Mouse (Mus musculus): Measurements from ENCODE around the gene Pimreg.

Gene Pimreg

DNA sequence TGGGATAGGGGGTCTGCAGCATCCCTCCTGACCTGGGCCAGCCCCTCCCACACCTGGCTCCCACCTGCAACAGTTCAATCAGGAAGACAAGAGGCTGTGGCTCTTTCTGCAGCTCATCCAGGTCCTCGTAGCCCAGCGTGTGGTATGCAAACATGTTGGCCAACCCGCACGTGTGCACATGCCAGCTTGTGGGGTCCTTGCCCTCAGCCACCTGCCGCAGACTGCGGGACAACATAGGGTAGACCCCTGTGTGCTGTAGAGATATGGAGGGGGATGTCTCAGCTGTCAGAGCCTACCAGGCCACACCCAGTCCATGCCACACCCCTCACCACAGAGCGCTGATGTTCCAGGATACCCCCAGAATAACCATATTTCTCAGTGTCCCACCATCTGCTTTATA is 10.5 kb upstream of the Pimreg start:
- no peak for DNase-seq

- no peak for DNase-seq
Measured at GRCm38 (mm10) chr11:72032091-72032490, 9.7 kb upstream of the Pimreg start.

GRCm38 (mm10) chr11:72032589-72032988 is 9.2 kb upstream of the Pimreg start:
- DNase-seq = no peak

GRCm38 (mm10) chr11:72037409-72037808 is 4.4 kb upstream of the Pimreg start, which contains the start of gene Aipl1:
TSS of gene Aipl1 (minus strand) at chr11:72037509.
- DNase-seq = no peak

GRCm38 (mm10) chr11:72037996-72038395 is 3.8 kb upstream of the Pimreg start:
- peak; percentile 75 for DNase-seq

- DNase-seq = no peak
Measured at GRCm38 (mm10) chr11:72039599-72040386, 2.0 kb upstream of the Pimreg start.

GRCm38 (mm10) chr11:72041290-72041767 is 503 bp upstream of the Pimreg start:
- no peak for DNase-seq

- DNase-seq = no peak
Measured at GRCm38 (mm10) chr11:72042631-72043030, 799 bp downstream of the Pimreg start.

DNA sequence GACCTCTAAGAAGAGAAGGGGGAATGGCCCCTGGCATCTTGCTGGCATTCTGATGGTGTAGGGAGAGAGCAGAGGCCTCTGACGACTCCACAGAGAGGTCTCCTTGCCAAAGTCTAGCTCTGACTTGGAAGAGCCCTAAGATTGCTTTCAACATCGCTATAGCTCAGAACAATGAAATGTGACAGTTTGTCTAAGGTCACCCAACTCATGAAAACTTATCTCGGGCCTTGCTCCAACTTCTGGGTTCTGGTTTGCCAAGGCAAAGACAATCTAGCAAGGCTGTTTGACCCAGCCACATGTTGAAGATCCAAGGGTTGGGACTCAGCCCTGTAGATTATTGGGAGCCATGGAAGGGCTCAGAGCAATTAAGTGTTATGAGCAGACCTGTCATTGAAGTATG is 2.4 kb downstream of the Pimreg start:
- DNase-seq = no peak

GRCm38 (mm10) chr11:72048730-72049129 is 6.9 kb downstream of the Pimreg start:
- DNase-seq = no peak

DNA sequence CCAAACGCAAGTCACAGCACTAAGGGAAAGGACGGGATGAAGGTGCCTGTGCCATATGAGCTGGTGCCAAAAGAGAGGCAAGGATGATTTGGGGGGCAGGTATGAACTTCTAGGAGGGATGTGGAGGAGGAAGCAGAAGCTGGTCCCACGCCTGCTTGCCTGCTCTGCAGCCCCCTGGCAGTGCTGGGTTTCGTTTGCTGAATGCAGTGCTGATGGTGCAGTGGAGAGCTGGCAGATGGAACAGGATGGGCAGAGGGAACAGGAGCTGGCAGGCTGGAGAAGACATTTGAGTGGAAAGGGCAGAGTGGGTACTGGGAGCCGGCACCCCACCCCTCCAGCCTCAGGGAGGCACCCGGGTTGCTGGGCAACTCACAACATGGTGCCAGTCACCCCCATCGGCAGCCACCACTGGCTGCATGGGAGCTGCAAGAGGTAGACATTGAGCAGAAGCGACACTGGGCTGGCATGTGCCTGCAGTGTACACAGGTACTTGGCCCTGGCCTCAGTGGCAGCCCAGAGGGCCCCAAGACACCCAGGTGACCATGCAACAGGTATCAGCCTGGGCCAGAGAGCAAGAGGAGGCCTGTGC is 7.4 kb downstream of the Pimreg start:
- no peak for DNase-seq

DNA sequence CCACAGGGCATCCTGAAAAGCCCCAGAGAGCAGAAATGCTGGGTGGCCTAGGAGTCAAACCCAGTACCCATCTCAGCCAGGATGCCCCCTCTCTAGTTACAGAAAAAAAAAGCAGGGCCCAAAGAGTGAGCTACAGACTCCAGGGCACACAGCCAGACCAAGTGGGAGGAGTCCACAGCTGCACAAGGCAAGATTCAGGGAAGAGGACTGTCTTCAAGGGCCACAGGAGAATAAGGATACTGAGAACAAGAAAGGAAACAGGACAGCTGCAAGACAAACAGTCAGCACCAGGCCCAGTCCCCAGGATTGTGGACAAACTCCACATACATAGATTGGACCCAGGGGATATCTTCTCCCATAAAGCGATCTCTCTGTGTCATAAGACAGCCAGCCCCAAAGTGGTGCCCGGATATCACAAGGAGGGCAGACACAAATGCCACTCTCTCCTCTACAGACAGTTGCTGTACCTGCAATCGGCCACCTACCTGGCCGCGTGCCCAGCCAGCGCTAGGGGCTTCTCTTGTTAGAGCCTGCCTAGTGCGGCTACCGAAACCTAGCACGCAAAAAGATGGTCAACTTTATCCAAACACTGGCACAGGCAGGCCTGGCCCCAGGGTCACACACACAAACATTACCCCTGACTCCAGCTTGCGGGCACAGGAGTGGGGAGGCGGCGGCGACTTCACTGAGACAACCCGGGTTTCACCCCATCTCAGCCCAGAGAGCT is 8.5 kb downstream of the Pimreg start:
- no peak for DNase-seq

- DNase-seq = no peak
Measured at GRCm38 (mm10) chr11:72050895-72051858, 9.3 kb downstream of the Pimreg start.

- DNase-seq = no peak
Measured at GRCm38 (mm10) chr11:72052221-72052620, 10.4 kb downstream of the Pimreg start.

DNA sequence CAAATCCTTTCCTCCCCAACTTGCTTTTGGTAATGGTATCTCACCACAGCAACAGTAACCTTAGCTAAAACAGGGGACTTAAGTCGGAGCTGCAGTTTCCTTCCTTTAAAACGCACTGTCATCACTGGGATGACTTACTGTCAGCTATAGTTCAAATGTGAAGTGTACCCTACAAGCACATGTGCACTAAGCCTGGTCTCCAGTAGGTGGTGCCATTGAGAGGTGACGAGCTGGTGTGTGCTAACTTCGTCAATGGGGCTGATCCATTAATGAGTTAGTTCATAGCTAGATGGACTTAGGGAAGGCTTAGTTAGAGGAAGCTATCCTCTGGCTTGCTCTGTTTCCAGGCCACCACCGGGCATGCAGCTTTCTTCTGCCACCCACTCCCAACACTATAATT is 10.8 kb downstream of the Pimreg start:
- DNase-seq = peak; percentile 69

DNA sequence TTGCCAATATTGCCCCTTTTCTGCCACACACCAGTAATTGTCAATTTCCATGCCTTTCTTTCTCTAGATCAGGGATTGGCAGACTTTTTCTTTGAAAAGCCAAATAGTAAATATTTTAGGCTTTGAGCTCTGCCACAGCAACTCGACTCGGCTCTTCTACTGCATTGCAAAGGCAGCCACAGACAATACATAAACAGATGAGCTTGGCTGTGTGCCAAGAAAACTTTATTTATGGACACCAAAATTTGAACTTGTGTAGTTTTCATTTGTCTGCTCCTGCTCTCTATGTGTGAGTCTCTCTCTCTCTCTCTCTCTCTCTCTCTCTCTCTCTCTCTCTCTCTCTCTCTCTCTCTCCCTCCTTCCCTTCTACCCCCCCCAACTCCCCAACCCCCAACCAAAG is 13.3 kb downstream of the Pimreg start:
- no peak for DNase-seq

DNA sequence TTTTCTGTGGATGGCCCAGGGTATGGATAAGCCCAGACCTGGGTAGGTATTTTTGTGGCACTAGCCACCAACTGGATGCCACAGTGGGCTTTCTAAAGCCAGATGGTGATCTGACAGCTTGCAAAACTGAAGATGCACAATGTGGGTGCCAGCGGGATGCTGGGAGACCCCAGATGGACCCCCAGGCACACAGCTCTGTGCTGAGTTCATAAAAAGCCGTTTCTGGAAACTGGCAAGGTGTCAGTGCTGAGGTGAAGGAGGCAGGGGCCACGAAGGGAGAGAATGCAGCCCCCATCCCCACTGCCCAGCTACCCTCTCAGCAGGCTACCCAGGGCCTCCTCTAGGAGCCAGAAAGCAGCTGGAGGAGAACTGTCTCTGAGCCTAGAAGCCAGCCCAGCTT is 15.3 kb downstream of the Pimreg start:
- DNase-seq = no peak

- DNase-seq = no peak
Measured at GRCm38 (mm10) chr11:72060416-72060815, 18.6 kb downstream of the Pimreg start.

DNA sequence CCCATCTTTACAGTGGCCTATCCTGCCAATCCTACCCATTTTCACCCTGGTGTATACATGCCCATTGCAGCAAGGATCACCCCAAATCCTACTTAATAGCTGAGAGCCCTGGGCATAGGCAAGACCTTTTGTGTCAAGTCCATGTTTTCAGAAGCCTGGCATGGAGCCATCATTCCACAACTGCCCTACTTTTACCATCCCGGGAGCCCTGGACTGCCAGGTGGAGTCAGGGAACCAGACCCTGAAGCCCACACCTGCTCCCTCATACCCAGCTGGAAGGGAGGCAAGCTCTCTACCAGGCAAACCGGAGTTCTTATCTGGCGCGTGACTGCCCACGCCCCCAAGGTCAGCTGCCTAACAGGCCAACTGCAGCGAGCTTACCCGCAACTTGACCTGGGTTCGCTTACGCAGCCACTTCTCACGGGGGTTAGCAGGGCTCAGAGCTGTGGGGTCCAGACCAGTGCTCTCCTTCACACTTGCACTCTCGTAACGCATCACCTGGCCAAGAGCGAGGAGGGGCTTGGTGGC is 19.3 kb downstream of the Pimreg start:
- DNase-seq = no peak

DNA sequence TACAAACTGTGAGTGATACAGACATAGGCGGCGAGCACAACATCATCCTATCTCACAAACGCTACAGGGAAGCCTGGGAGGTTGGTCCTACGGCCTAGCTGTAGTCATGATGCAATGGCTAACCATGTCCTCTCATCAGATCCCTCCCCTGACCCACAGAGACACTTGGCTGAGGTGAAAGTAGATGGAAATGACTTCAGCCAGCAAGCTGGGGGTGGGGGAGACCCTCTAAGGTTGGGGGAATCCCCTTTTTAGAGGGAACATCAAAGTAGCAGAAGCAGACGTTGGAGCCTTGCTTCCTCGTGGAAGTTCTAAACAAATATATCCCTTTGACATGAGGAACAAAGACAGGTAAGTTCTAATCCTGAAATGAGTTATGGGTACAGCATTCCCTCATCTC is 22.6 kb downstream of the Pimreg start:
- no peak for DNase-seq

GRCm38 (mm10) chr11:72065103-72065502 is 23.3 kb downstream of the Pimreg start:
- DNase-seq = peak; percentile 44

DNA sequence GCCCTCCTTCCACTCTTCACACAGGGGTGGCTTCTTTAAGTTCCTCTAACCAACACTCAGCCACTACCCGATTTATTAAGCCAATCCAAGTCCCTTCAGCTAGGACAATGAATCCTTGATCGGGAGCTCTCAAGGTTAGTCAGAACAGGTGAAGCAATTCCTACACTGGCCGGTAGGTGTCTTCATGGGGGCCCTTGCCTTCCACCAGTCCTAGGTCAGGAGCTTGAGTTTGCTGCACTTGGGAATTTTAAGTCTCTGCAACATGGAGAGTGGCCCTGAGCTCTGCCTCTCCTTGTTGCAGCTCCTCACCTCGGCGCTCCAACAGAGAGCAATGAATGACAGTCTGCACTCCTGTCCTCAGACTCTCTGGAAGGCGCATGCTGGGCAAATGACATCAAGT is 24.5 kb downstream of the Pimreg start:
- DNase-seq = peak; percentile 46

All from kidney, adult 18-20 months (tissue).